Mouse (Mus musculus) CH12F3 (cell line): ENCODE results near the gene Cyp2b13.
"Not testable (repeated sequence)": the region's sequence is repeated elsewhere in the genome, so short reads cannot be mapped to it uniquely, and the experiment has no call there.

Experiments used
- in situ Hi-C: fragments of 300-500 bp; cut with MboI; formaldehyde crosslinking; loops from 2 replicates; pipeline ENCODE4 v1.14.3; 2020; ENCODE audit warnings: low sequenced_read_pairs

Cyp2b13 gene

GRCm38 (mm10) chr7:26061197-26061596 lies at the start of gene Cyp2b13:
Gene Cyp2b13 (plus strand): TSS chr7:26061497.
- in situ Hi-C loops, result not testable (repeated sequence)

DNA sequence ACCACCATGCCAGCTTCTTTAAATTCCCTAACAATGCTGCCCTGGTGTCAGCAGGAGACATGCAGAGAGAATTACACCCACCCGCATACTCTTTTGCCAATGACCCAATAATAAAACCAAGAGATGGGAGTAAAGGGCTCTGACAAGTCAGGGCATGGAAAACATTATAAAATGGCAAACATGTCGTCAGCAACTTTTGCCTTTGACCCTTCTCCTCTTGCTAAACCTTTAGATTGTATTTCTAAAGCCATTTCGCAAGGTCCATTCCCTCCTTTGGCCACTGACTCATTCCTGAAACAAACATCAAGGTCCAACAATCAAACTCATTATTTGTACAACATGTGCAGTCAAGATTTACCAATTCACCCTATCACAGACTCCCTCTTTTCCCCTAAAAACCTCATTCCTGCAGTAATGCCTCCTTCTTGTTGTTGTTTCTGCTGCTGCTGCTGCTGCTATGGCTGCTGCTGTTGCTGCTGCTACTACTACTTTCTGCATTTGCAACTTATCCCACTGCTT lies 41.4 kb upstream of the Cyp2b13 start:
- in situ Hi-C loops, result not testable (repeated sequence)

DNA sequence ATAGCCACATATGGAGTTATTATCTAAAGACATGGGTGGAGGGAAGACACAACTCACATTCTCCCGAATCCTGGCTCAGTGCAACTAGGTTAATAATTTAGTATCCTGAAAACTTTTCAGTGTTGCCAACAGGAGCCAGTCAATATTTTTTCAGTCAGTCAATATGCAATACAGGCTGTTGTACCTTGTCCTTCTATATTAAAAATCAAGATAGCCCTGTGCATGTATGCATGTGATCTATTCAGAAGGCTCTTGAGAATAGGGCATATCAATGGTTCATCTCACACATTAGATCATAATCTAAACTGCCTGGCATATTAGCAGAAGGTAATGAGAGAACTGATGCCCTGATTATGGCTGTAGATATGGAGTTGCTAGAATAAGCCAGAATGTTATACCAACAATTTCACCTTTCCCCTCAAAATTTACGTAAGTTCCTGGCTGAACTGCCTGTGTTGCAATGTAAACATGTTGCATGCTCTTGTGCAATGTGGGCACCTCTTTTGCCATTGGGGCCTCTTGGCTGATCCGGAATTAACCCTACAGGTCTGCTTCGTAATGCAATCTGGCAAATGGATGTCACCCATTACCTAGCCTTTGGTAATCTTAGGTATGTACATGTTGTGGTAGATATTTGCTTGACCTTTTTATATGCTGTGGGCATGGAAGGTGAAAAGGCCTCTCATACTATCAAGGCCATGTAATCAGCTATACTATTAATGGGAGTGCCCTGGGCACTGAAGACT lies 6.2 kb upstream of the Cyp2b13 start:
- in situ Hi-C loops, result not testable (repeated sequence)

DNA sequence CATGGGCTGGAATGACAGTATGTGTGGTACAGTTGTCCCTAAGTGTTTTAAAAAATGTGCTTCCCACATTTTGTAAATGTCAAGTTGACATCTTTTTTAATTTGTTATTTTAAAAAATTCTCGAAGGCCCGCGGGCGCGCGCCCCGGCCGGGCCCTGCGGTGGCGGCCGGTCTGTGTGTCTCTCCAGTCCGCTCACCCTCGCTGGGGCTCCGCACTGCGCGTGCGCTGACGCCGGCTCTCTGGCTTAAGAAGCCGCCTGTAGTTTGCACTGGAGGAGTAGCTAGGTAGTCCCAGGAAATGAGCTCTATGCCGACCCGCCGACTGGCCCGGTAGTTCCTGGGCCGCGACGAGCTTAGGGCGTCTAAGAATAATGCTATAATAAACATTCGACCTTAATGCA lies 10.4 kb downstream of the Cyp2b13 start:
- in situ Hi-C loops, result not testable (repeated sequence)

DNA sequence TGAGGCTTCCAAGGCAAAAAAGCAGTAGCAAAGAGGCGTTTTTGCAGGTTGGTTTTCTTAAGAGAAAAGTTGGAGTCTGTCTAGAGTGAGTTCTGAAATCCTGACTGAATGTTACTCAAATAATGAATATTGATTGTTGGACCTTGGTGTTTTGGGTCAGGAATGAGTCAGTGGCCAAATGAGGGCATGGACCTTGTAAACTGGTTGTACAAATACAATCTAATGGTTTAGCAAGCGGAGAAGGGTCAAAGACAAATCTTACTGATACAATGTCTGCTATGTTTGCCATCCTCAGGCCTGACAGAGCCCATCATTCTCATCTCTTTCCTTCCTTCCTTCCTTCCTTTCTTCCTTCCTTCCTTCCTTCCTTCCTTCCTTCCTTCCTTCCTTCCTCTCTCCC lies 21.3 kb downstream of the Cyp2b13 start:
- in situ Hi-C loops, result no loop called here

DNA sequence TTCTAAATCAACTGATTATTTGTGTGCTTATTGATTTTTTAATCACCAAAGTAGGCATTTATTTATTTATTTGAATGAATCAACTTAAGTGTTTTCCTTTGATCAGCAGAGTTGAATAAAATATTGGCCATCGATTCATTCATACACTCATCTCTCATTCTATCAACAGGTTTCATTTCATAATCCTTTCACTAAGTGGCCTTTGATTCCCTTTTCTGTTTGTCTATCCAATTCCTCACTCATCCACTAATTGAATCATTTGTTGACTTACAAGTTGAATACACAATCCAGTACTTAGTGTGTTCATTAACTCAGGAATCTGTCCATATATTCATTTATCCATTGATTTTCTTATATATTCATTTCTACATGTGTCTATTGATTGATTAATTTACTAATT lies 26.1 kb downstream of the Cyp2b13 start:
- in situ Hi-C loops, result no loop called here

GRCm38 (mm10) chr7:26088578-26088977 lies 27.3 kb downstream of the Cyp2b13 start:
- in situ Hi-C loops, result not testable (repeated sequence)

DNA sequence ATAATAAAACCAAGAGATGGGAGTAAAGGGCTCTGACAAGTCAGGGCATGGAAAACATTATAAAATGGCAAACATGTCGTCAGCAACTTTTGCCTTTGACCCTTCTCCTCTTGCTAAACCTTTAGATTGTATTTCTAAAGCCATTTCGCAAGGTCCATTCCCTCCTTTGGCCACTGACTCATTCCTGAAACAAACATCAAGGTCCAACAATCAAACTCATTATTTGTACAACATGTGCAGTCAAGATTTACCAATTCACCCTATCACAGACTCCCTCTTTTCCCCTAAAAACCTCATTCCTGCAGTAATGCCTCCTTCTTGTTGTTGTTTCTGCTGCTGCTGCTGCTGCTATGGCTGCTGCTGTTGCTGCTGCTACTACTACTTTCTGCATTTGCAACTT lies 78.3 kb downstream of the Cyp2b13 start:
- in situ Hi-C loops, result not testable (repeated sequence)

DNA sequence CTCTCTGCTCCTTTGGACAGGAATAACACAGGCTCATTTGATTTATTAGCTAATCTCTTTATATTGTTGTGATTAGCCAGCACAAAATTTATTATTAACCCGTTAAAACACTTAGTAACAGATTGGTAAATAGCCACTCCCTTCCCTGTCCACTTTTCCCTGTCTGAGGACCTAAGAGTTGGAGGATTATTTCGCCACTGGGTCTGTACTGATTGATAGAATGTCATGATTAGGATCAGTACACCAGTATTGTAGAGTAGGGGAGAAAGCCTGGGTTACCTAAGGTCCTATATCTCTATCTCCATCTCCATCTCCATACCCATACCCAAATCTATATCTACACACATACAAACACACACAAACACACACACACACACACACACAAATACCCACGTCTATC lies 82.4 kb downstream of the Cyp2b13 start:
- in situ Hi-C loops, result not testable (repeated sequence)
